Mouse (Mus musculus): Measurements from ENCODE around the gene Ramp3.

DNA sequence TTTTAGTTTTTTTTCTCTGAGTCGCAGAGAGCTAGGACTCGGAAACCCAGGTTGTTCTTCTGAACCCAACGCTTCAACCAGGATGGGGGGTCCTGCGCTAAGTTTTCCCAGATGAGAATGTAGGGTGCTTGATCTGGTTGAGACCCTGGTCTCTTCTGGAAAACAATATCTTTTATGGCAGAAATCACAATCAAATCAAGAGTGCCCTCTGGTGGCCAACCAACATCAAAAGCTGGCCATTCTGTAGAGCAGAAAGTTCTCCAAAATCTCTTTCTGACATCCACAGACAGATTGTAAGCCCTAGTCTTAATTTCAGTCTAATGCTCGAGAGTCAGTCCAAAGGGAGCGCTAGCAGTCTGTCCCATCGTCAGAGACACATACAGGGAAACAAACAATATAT is 50.1 kb downstream of the Ramp3 start:
- TF ChIP-seq POLR2A (IDR thresholded peaks at IDR 0.05; ENCODE audit: insufficient read length, low read depth) (no peak), MAX (IDR thresholded peaks at IDR 0.05; ENCODE audit: low read depth) (no peak), TCF12 (IDR thresholded peaks at IDR 0.05; ENCODE audit: insufficient read depth, poor library complexity, severe bottlenecking) (no peak), E2F4 (IDR thresholded peaks at IDR 0.05; ENCODE audit: insufficient read depth) (no peak)
